Mouse (Mus musculus): Measurements from ENCODE around the gene Ttc19.

Ttc19 gene

GRCm38 (mm10) chr11:62280675-62281600 lies at the start of gene Ttc19, which contains the start of gene Zswim7:
Gene Ttc19, plus strand, starts transcription at chr11:62281473.
Gene Zswim7, minus strand, starts transcription at chr11:62281375.
- DNase-seq (ENCODE audit: low read depth, low spot score), result peak; percentile 88

- DNase-seq (ENCODE audit: low read depth, low spot score), result no peak
Measured at GRCm38 (mm10) chr11:62240631-62241261, 40.5 kb upstream of the Ttc19 start.

GRCm38 (mm10) chr11:62243871-62244270 lies 37.4 kb upstream of the Ttc19 start:
- DNase-seq (ENCODE audit: low read depth, low spot score), result no peak

GRCm38 (mm10) chr11:62244471-62244870 lies 36.8 kb upstream of the Ttc19 start:
- DNase-seq (ENCODE audit: low read depth, low spot score), result no peak

GRCm38 (mm10) chr11:62247759-62248400 lies 33.4 kb upstream of the Ttc19 start:
- no peak for DNase-seq (ENCODE audit: low read depth, low spot score)

- no peak for DNase-seq (ENCODE audit: low read depth, low spot score)
Measured at GRCm38 (mm10) chr11:62248401-62249244, 32.6 kb upstream of the Ttc19 start, which contains the start of gene Adora2b. Gene Adora2b, plus strand, starts transcription at chr11:62248984.

GRCm38 (mm10) chr11:62249266-62250037 lies 31.8 kb upstream of the Ttc19 start:
- no peak for DNase-seq (ENCODE audit: low read depth, low spot score)

- no peak for DNase-seq (ENCODE audit: low read depth, low spot score)
Measured at GRCm38 (mm10) chr11:62251047-62251446, 30.2 kb upstream of the Ttc19 start.

GRCm38 (mm10) chr11:62253380-62253779 lies 27.9 kb upstream of the Ttc19 start:
- no peak for DNase-seq (ENCODE audit: low read depth, low spot score)

- no peak for DNase-seq (ENCODE audit: low read depth, low spot score)
Measured at GRCm38 (mm10) chr11:62259214-62259613, 22.1 kb upstream of the Ttc19 start.

GRCm38 (mm10) chr11:62263599-62263998 lies 17.7 kb upstream of the Ttc19 start:
- no peak for DNase-seq (ENCODE audit: low read depth, low spot score)

GRCm38 (mm10) chr11:62264018-62264417 lies 17.3 kb upstream of the Ttc19 start:
- DNase-seq (ENCODE audit: low read depth, low spot score), result no peak

- DNase-seq (ENCODE audit: low read depth, low spot score), result no peak
Measured at GRCm38 (mm10) chr11:62265642-62266041, 15.6 kb upstream of the Ttc19 start.

- no peak for DNase-seq (ENCODE audit: low read depth, low spot score)
Measured at GRCm38 (mm10) chr11:62266466-62267214, 14.6 kb upstream of the Ttc19 start.

GRCm38 (mm10) chr11:62268381-62268780 lies 12.9 kb upstream of the Ttc19 start:
- DNase-seq (ENCODE audit: low read depth, low spot score), result no peak

- no peak for DNase-seq (ENCODE audit: low read depth, low spot score)
Measured at GRCm38 (mm10) chr11:62269097-62269496, 12.2 kb upstream of the Ttc19 start.

- DNase-seq (ENCODE audit: low read depth, low spot score), result no peak
Measured at GRCm38 (mm10) chr11:62270851-62271250, 10.4 kb upstream of the Ttc19 start.

GRCm38 (mm10) chr11:62277086-62277485 lies 4.2 kb upstream of the Ttc19 start:
- no peak for DNase-seq (ENCODE audit: low read depth, low spot score)

- DNase-seq (ENCODE audit: low read depth, low spot score), result no peak
Measured at GRCm38 (mm10) chr11:62278027-62278426, 3.2 kb upstream of the Ttc19 start.

- no peak for DNase-seq (ENCODE audit: low read depth, low spot score)
Measured at GRCm38 (mm10) chr11:62281601-62281997, 326 bp downstream of the Ttc19 start.

Data from retina, adult 2 months (tissue).